Mouse (Mus musculus): ENCODE data around the gene Abcb6. TPM values are rescaled to one million over a fixed set of nuclear protein-coding genes. Genes with fewer than 3 reads are reported as not detected.

Gene Abcb6
- polyA plus RNA-seq, 1 experiment from 2014 or later, result 18.8 TPM

DNA sequence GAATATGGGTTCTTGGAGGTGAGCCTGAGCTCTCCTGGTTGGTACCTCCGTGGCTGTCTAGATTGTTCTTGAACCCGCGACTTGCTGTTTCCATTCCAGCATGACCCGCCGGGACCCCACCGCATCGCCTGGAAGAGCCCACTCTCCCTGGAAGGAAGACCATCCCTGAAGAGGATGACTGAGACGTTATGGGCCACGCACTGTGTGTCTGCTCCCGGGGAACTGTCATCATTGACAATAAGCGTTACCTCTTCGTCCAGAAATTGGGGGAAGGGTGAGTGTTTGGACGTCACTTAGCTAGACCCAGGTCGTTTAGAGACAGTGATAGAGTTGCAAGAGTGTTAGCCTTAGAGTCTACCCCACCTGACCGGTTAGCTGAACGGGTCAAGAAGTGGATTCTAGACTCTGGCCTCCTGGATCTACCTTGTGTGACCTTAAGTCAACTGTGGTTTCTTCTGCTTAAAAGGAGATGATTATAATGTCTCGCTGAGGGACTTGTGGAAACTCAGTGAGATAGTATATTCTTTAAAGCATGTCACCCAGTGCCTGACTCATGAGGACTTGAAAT is 31.0 kb upstream of the Abcb6 start:
- Histone ChIP-seq H3K4me3 (ENCODE audit: low read length) (peak overlapping the region; percentile 80), H3K4me2 (ENCODE audit: low read depth, low read length) (peak overlapping the region; percentile 73), H3K36me3 (ENCODE audit: control insufficient read depth, insufficient read depth, low read length) (peaks cover 13% of the 10 kb centered on the region), H3K4me1 (replicated peaks; ENCODE audit: control insufficient read depth, insufficient read depth, low read length) (peaks cover 26% of the 10 kb centered on the region), H3K27me3 (ENCODE audit: control insufficient read depth, insufficient read depth, low read depth, low read length) (no peaks in the 10 kb centered on the region), H3K9me3 (ENCODE audit: control insufficient read depth, low read length) (no peaks in the 10 kb centered on the region), H3K27ac (ENCODE audit: low read length) (0 out of 2 replicates have a peak overlapping the region, but pooled peaks have one; percentile 25), H3K9ac (ENCODE audit: low read length) (peak overlapping the region; percentile 94)
- peak; percentile 2; the same call in 1 of the 2 replicates for ATAC-seq (ENCODE audit: low read depth)
- WGBS, result 9% methylated on average over 17 of the region's 17 CpGs

DNA sequence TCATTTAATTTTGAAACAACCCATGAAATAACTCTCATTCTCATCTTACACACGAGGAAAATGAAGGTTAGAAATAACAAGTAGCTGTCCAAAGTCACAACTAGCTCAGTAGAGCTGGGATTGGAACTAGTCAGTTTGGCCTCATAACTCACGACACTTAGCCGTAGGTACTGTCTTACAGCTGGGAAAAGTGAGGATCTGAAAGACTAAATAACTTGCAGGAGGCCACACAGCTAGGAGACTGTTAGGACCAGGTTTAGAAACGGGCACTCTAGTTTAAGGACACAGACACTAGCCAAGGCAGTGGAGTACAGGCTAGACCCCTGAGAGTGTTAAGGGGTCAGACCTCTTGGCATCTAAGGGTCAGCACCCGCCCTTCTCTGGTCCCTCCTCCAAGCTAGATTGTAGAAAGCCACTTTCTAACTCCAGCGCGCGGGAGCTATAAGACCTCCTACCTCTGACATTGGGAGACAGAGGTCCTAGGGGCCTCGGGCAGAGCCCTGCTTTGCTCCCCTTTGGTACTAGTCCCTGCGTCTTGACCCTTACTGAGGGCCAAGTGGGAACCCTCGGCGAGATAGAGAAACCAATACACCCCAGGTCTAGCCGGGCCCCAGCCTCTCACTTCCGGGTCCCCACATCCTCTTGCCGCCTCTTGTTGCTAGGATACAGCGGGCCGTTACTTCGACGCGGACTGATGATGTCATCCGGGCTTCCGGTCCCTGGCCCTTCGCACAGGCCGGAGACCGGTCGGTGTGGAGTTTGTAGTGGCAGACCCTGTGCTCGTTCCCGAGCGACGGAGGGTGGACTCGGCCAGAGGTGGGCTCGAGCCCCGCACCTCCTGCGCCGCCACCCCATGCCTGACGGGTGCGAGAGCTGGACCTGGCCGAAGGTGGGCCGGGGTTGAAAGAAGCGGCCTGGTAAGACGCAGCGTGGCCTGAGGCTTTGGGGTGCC is 30.2 kb upstream of the Abcb6 start, which contains the start of the genes Glb1l and Stk16:
Glb1l (minus strand) TSS at position 678 of the 952 bp plus-strand sequence.
Stk16 (plus strand) TSS at position 703 of the 952 bp plus-strand sequence.
- Histone ChIP-seq H3K9ac (ENCODE audit: low read length) (peak within 1 kb of the TSS; percentile 94), H3K4me3 (ENCODE audit: low read length) (peak within 1 kb of the TSS; percentile 80), H3K9me3 (ENCODE audit: control insufficient read depth, low read length) (no peaks in the 10 kb centered on the region), H3K4me1 (replicated peaks; ENCODE audit: control insufficient read depth, insufficient read depth, low read length) (peaks cover 26% of the 10 kb centered on the region), H3K4me2 (ENCODE audit: low read depth, low read length) (peak within 1 kb of the TSS; percentile 73), H3K36me3 (ENCODE audit: control insufficient read depth, insufficient read depth, low read length) (peaks cover 13% of the 10 kb centered on the region), H3K27me3 (ENCODE audit: control insufficient read depth, insufficient read depth, low read depth, low read length) (no peaks in the 10 kb centered on the region), H3K27ac (ENCODE audit: low read length) (peak within 1 kb of the TSS; percentile 25; the same call in 1 of the 2 replicates)
- peak; percentile 96 for ATAC-seq (ENCODE audit: low read depth)
- WGBS, result 5% methylated on average over 42 of the region's 42 CpGs

DNA sequence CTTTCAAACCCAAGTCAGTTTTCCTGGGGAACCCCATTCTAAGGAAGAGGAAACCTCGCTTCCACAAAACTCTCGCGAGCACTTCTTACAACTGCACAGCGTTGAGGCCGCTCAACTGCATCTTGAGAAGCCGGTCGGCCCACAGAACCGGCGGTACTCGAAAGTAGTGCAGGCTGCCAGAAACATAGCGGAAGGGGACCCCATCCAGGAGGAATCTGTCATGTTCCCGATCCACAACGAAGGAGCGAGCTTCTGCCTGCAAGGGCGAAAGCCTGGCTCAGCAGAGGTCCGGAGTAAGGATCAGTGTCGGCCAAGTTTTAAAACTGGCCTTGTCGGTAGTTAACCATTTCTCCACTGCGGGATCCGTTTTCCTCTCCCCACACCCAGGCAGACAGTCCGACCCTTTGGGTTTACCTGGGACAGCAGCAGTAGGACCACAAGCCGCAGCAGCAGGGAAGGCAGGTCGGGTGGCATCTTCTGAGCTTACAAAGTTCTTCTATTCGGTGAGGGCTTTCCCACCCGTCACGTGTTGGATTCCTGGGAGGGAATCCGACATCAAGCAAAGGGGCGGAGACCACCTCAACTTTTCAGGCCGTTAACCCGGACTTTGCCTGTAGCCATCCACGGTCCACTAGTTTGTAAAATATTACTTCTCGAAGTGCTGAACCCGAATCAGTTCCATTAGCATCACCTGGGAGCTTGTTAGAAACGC is 28.9 kb upstream of the Abcb6 start:
- no peaks in the 10 kb centered on the region for H3K27me3 ChIP-seq (ENCODE audit: control insufficient read depth, insufficient read depth, low read depth, low read length)
- H3K4me1 ChIP-seq (replicated peaks; ENCODE audit: control insufficient read depth, insufficient read depth, low read length), result peaks cover 23% of the 10 kb centered on the region
- peak overlapping the region; percentile 57 for H3K4me3 ChIP-seq (ENCODE audit: low read length)
- no peak overlapping the region; the same call in 1 of the 2 replicates for H3K27ac ChIP-seq (ENCODE audit: low read length)
- H3K4me2 ChIP-seq (ENCODE audit: low read depth, low read length), result peak overlapping the region; percentile 73
- 14% methylated on average over 34 of the region's 34 CpGs for WGBS
- peak overlapping the region; percentile 74 for H3K9ac ChIP-seq (ENCODE audit: low read length)
- H3K9me3 ChIP-seq (ENCODE audit: control insufficient read depth, low read length), result no peaks in the 10 kb centered on the region
- peak; percentile 30 for ATAC-seq (ENCODE audit: low read depth)
- peaks cover 10% of the 10 kb centered on the region; the same call in 1 of the 2 replicates for H3K36me3 ChIP-seq (ENCODE audit: control insufficient read depth, insufficient read depth, low read length)

DNA sequence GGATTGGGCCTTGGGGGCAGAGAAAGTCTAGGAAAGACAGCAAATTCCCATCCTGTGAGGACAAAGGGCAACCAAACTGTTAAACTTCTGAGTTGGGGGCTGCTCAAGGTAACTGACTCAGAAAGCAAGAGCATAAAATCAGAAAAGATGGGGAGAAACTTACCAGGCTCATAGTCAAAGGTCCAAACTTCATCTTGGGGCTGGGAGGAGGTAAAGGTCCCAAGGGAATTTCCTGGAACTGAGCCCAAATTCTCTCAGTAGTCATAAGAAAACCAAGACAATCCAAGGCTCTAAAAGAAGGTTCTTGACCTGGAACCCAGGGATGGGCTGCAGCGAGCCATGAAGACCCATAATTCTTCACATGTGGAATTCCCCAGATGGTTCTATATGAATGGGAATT is 21.0 kb upstream of the Abcb6 start:
- no peak overlapping the region for H3K4me2 ChIP-seq (ENCODE audit: low read depth, low read length)
- no peak overlapping the region for H3K4me3 ChIP-seq (ENCODE audit: low read length)
- no peaks in the 10 kb centered on the region for H3K4me1 ChIP-seq (replicated peaks; ENCODE audit: control insufficient read depth, insufficient read depth, low read length)
- no peaks in the 10 kb centered on the region for H3K9me3 ChIP-seq (ENCODE audit: control insufficient read depth, low read length)
- H3K27me3 ChIP-seq (ENCODE audit: control insufficient read depth, insufficient read depth, low read depth, low read length), result no peaks in the 10 kb centered on the region
- no peak overlapping the region for H3K9ac ChIP-seq (ENCODE audit: low read length)
- ATAC-seq (ENCODE audit: low read depth), result no peak
- peaks cover 18% of the 10 kb centered on the region for H3K36me3 ChIP-seq (ENCODE audit: control insufficient read depth, insufficient read depth, low read length)
- no peak overlapping the region for H3K27ac ChIP-seq (ENCODE audit: low read length)
- 73% methylated on average over 1 of the region's 1 CpGs for WGBS

DNA sequence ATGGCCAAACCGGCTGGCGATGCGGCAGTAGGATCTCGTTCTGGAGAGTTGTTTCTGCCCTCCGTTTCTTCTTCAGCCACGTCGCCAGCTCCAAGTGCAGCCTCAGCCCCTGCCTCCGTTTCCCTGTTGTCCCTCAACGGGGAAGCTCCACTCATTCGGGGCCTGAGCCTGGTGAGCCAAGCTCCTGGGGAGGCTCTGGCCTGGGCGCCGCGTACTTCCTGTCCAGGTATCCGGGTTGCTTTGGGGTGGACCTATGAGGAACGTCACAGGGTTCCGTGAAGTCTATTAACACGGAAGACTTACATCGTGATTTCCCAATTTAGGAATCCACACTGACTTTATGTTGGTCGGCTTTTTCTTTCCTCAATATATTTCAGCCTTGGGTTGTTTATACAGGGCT is 12.3 kb upstream of the Abcb6 start:
- Histone ChIP-seq H3K4me3 (ENCODE audit: low read length) (peak overlapping the region; percentile 84), H3K4me1 (replicated peaks; ENCODE audit: control insufficient read depth, insufficient read depth, low read length) (peaks cover 8% of the 10 kb centered on the region), H3K36me3 (ENCODE audit: control insufficient read depth, insufficient read depth, low read length) (peaks cover 9% of the 10 kb centered on the region; the same call in 1 of the 2 replicates), H3K4me2 (ENCODE audit: low read depth, low read length) (peak overlapping the region; percentile 85), H3K27ac (ENCODE audit: low read length) (peak overlapping the region; percentile 93), H3K9me3 (ENCODE audit: control insufficient read depth, low read length) (no peaks in the 10 kb centered on the region), H3K9ac (ENCODE audit: low read length) (peak overlapping the region; percentile 86), H3K27me3 (ENCODE audit: control insufficient read depth, insufficient read depth, low read depth, low read length) (no peaks in the 10 kb centered on the region)
- peak; percentile 52 for ATAC-seq (ENCODE audit: low read depth)
- 0% methylated on average over 19 of the region's 19 CpGs for whole genome bisulfite sequencing

DNA sequence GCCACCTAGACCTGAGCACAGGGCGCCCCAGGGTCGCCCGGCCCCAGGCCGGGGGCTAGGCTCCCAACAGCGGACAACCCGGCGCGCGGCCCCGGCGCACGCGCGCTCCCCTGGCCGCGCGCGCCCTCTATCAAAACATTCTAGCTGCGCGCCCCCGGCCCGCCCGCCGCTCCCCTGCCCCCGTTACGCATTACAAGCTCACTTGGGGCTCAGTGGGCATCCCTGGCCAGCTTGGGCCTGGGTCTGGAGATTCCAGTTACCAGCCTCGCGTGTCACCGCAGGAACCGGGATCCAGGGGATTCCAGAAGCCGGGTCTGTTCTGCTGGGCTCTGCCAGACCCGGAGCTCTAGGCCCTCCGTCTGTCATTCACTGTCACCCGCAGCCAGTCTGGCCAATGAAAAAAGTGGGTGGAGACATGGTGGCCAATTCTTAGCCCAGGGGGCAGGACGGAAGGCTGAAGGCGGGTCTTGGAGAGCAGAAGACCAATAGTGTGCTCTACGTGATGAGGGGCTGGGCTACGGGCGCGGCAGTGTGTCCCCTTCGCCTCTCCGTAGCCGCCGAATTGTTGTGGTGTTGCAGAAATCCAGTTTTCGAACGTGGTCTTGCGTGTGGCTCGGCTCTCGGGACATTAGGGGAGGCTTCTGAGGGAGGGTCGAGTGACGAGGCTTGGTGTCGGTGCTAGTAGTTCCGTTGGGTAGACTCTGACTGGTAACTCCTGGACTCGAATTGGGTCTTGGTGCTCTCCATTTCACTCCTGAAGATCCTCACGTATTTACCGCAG is 11.6 kb upstream of the Abcb6 start, which contains the start of the genes Ankzf1 and Atg9a:
Ankzf1 (plus strand) TSS at position 530 of the 781 bp plus-strand sequence.
Atg9a (minus strand) TSS at position 575 of the 781 bp plus-strand sequence.
- H3K36me3 ChIP-seq (ENCODE audit: control insufficient read depth, insufficient read depth, low read length), result peaks cover 12% of the 10 kb centered on the region
- peak within 1 kb of the TSS; percentile 85 for H3K4me2 ChIP-seq (ENCODE audit: low read depth, low read length)
- no peaks in the 10 kb centered on the region for H3K9me3 ChIP-seq (ENCODE audit: control insufficient read depth, low read length)
- peaks cover 8% of the 10 kb centered on the region for H3K4me1 ChIP-seq (replicated peaks; ENCODE audit: control insufficient read depth, insufficient read depth, low read length)
- peak within 1 kb of the TSS; percentile 84 for H3K4me3 ChIP-seq (ENCODE audit: low read length)
- peak; percentile 100 for ATAC-seq (ENCODE audit: low read depth)
- under 1% methylated on average over 56 of the region's 56 CpGs for WGBS
- peak within 1 kb of the TSS; percentile 86 for H3K9ac ChIP-seq (ENCODE audit: low read length)
- H3K27ac ChIP-seq (ENCODE audit: low read length), result peak within 1 kb of the TSS; percentile 93
- no peaks in the 10 kb centered on the region for H3K27me3 ChIP-seq (ENCODE audit: control insufficient read depth, insufficient read depth, low read depth, low read length)

DNA sequence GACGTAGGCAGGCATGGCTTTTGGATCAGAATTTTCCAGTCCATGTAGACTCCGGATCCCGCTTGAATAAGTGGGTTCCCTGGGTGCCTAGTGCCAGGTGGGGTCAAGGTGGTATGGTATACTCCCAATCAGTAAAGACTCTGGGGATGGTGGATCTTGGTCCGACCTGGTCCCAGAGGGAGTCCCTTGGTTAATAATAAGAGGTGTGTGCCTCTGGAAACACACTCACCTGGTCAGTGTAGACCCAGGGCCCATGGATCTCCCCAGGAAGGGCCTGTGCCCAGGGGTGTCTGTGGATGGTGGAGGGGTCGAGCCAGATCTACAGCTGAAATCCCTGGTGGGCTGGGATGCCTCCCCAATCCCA is 11.0 kb upstream of the Abcb6 start:
- Histone ChIP-seq H3K4me1 (replicated peaks; ENCODE audit: control insufficient read depth, insufficient read depth, low read length) (peaks cover 8% of the 10 kb centered on the region), H3K9ac (ENCODE audit: low read length) (peak overlapping the region; percentile 85), H3K27me3 (ENCODE audit: control insufficient read depth, insufficient read depth, low read depth, low read length) (no peaks in the 10 kb centered on the region), H3K4me3 (ENCODE audit: low read length) (peak overlapping the region; percentile 84), H3K27ac (ENCODE audit: low read length) (peak overlapping the region; percentile 79), H3K4me2 (ENCODE audit: low read depth, low read length) (peak overlapping the region; percentile 72), H3K36me3 (ENCODE audit: control insufficient read depth, insufficient read depth, low read length) (peaks cover 14% of the 10 kb centered on the region), H3K9me3 (ENCODE audit: control insufficient read depth, low read length) (no peaks in the 10 kb centered on the region)
- ATAC-seq (ENCODE audit: low read depth), result no peak
- 37% methylated on average over 5 of the region's 5 CpGs for WGBS

DNA sequence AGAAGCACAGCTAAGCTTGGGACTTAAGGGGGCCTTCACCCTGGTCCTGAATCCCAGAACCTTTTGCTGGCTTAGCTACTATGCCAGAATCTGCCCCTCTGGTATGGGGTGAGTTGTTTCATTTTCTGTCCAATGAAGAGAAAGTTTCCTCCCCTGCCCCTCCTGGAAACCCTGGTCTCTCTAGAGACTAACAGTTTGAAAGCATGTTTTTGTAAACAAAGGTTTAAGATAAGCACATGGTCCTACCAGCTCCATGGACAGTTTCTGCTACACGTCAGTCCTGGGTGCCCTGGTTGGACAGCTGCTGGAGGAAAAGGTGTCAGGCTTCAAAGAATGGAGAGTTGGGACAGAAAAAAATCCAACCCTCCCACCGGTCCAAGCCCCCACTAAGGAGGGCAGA is 10.4 kb upstream of the Abcb6 start:
- ATAC-seq (ENCODE audit: low read depth), result no peak
- H3K27ac ChIP-seq (ENCODE audit: low read length), result no peak overlapping the region
- H3K4me1 ChIP-seq (replicated peaks; ENCODE audit: control insufficient read depth, insufficient read depth, low read length), result peaks cover 8% of the 10 kb centered on the region
- H3K27me3 ChIP-seq (ENCODE audit: control insufficient read depth, insufficient read depth, low read depth, low read length), result no peaks in the 10 kb centered on the region
- H3K9me3 ChIP-seq (ENCODE audit: control insufficient read depth, low read length), result no peaks in the 10 kb centered on the region
- no peak overlapping the region for H3K4me3 ChIP-seq (ENCODE audit: low read length)
- peak overlapping the region; percentile 85 for H3K9ac ChIP-seq (ENCODE audit: low read length)
- H3K36me3 ChIP-seq (ENCODE audit: control insufficient read depth, insufficient read depth, low read length), result peaks cover 18% of the 10 kb centered on the region
- peak overlapping the region; percentile 72; the same call in 1 of the 2 replicates for H3K4me2 ChIP-seq (ENCODE audit: low read depth, low read length)
- WGBS, result 44% methylated on average over 2 of the region's 2 CpGs
